Mouse (Mus musculus) left cerebral cortex, adult 11 months (tissue): Measurements from ENCODE around the gene Apip.
A peak's percentile ranks its signal among the peaks of the same experiment; 100 is the strongest.

Experiments
- DNase-seq: peaks from one replicate; pipeline ENCODE4 v3.0.0; 2022; ENCODE audit warnings: low spot score

Apip gene

DNA sequence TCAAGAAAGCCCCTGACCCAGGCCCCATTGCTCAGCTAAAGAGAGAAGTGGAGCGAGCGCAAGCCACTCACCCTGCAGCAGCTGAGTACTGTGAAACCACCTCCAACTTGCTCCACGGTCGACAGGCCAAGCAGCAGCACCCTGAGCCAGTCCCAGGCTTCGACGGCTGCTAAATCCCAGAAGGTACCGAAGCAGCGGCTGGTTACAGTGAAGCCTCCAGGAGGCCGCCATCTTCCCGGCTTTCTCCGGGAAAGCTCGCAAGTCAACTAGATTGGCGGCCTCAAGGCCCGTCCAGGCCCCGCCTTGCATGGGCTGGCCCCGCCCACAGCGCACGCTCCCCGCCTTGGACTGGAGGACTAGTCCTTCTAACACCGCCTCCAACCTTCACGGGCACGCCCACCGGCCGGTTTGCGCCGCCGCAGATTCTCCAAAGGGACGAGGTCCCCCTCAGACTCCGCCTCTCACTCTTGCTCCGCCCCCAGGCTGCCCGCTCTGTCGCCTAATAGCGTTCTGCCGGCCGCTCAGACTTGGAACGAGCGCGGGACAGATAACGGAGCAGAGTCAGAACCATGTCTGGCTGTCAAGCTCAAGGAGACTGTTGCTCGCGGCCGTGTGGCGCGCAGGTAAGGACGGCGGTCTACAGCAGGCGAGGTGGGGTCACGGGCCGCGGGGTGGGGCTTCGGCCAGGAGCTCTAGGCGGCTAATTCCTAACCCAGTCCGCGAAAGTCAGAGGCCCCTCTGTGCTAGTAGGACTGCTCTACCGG lies at the start of gene Apip, which contains the start of gene Pdhx:
Gene Apip, plus strand, starts transcription at position 457 of the 764 bp plus-strand sequence.
Gene Pdhx, minus strand, starts transcription at position 295 of the 764 bp plus-strand sequence.
- DNase-seq = peak; percentile 98

GRCm38 (mm10) chr2:103037831-103038230 lies 35.6 kb upstream of the Apip start:
- no peak for DNase-seq

- no peak for DNase-seq
Observed at GRCm38 (mm10) chr2:103040896-103041295, 32.6 kb upstream of the Apip start.

- DNase-seq = no peak
Observed at GRCm38 (mm10) chr2:103045286-103045685, 28.2 kb upstream of the Apip start.

GRCm38 (mm10) chr2:103051937-103052893 lies 21.3 kb upstream of the Apip start:
- no peak for DNase-seq

DNA sequence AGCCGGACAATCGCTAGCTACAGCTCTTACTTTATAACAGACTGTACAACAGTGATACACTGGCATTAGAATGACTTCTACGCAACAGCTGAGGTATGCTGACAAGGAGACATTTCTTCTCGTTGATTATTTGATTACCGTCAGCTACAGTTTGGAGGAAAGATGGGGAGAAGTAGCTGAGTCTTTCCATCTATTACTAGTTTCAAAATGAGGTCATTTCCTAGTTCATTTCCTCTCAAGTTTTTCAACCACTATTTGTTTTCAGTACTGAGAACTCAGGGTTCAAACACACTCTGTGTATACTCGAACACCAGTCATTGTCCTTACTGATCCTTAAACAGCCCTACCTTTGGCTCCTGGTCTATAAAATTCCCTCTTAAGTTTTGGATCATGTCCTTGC lies 17.7 kb upstream of the Apip start:
- DNase-seq = no peak

DNA sequence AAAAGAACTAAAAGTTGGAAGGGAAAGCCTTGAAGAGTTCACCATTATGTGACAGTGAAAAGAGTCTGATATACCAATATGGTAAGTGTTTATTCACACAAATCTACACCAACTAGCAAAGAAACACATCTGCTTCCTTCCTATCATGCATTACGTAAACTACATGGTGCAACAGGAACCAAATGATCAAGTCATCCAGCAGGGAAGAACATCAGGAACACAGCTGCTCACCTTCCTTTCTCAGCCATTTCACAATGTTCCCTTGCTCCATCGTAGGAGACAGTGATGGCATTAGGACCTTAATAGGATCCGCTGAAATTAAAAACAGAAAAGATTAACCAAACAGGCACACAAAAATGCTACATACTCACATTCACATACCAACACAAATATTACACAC lies 15.2 kb upstream of the Apip start:
- DNase-seq = no peak

DNA sequence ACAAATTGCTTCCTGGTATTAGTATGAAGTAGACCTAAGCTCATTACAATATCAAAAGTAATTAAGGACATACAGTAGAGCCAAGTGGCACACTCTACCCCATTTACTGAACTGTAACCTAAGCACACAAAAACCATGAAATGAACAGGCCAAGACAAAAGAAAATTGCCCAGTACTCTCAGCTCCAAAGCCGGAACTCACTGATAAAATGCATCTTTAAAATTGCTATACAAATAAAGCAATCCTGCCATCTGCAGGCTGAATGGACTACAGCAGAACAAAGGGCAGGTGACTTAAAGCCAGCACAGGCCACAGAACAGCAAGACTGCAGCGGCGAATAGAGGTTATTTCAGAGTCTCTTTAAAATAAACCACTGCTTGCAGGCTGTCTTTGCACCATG lies 10.6 kb upstream of the Apip start:
- peak; percentile 14 for DNase-seq

- no peak for DNase-seq
Observed at GRCm38 (mm10) chr2:103066683-103067551, 6.6 kb upstream of the Apip start.

- no peak for DNase-seq
Observed at GRCm38 (mm10) chr2:103067552-103068207, 5.8 kb upstream of the Apip start.

DNA sequence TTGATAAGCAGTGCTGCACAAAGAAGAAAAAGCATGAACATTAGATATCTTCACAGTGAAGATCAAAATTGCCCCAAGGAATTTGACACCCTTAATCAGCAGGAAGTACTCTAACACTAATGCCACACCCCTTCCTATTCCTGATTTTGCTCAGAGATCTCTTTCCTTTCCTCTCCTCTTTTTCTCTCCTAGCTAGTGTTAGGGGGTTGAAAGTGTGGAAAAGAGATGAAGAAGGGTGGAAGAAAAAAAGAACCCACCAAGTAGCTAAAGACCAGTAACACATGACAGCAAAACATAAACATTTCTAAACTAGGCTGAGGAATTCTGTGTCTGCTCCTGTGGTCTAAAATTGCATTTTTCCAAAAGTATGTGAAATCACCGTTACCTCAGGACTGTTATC lies 4.9 kb upstream of the Apip start:
- no peak for DNase-seq

- DNase-seq = no peak
Observed at GRCm38 (mm10) chr2:103069752-103070405, 3.6 kb upstream of the Apip start.

DNA sequence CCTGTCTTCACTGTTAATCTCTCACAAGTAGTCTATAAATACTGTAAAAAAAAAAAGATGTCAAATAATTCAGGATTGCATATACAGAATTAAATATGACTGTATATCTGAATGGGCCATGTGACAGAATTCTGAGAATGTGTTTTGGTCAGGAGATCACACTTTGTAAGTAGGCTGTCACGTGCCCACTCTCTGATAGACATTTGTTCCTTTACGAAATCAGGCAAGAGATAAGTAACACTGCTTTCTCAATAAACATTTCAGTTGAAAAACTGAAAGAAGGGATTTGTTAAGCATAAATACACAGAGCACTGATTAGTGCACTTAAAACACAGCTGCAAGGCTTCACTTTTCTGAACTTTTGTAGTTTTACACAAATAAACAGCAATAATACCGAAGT lies 2.9 kb upstream of the Apip start:
- DNase-seq = no peak

DNA sequence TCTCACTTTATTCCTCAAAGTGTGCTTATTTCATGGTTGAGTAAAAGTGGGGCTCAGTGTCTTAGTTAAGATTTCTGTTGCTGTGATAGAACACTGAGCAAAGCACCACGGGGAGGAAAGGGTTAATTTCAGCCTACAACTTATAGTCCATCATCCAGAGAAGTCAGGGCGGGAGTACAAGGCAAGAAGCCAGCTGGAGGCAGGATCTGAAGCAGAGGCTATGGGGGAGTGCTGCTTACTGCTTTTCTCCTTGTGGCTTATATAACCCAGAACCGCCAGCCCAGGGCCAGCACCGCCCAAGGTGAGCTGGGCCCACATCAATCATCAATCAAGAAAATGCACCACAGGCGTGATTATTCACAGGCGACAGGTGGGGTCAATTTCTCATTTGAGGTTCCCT lies 7.6 kb downstream of the Apip start:
- no peak for DNase-seq

GRCm38 (mm10) chr2:103081706-103082105 lies 8.2 kb downstream of the Apip start:
- no peak for DNase-seq

DNA sequence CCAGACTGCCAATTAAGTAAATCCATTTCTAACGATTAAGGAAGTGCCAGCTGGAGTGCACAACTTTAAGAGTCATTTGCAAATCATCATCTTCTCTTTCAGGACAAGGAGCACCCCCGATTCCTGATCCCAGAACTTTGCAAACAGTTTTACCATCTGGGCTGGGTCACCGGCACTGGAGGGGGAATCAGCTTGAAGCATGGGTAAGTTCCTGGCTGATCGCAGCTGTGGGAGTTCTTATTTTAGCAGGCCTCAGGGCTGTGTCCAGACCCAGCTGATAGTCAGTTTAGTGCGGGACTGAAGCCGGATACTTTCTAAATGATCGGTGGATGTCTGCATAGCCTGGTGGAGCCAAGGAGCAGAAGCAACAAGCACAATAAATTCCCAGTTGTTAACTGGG lies 9.4 kb downstream of the Apip start:
- no peak for DNase-seq

- DNase-seq = peak; percentile 16
Observed at GRCm38 (mm10) chr2:103084451-103084850, 11.0 kb downstream of the Apip start.

DNA sequence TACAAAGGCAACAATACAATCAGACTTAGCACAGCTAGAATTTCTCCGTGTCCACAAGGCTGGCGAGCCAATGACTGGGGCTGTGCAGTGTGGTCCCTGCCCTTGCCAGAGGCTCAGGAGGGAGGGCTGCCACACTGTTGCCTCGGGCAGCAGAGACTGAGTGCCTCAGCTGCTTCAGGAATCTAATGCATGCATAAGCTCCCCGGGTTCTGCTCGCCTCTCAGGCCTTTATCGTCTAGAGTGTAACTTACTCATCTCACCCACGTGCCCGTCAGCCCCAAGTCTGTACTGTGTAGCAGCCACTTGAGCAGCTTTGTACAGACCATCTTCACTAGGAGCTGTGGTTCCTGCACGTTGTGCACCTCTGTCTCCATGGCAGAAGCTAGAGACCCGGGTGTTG lies 12.2 kb downstream of the Apip start:
- no peak for DNase-seq

DNA sequence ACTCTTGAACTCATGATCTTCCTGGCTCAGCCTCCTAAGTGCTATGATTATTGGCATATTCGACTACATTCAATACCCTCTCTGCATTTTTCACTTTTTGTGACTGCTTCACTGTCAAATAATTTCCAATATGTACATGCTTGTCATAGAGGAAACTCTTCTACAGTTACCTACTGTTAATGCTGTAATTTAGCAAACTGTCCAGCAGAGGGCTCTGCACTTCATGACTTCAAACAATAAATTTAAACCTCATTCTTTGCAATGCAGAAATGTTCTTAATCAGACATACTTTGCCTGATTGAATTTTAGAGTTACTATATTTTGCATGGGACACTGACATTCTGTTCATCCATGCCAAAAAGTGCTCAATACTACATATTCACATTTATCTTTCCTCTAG lies 13.0 kb downstream of the Apip start:
- DNase-seq = no peak

GRCm38 (mm10) chr2:103088099-103088498 lies 14.6 kb downstream of the Apip start:
- DNase-seq = no peak

GRCm38 (mm10) chr2:103089521-103089920 lies 16.0 kb downstream of the Apip start:
- DNase-seq = no peak
